Mouse (Mus musculus): ENCODE results near the gene Eif3i.

- TF ChIP-seq CTCF (IDR thresholded peaks at IDR 0.05; ENCODE audit: low read depth) (no peak), EP300 (IDR thresholded peaks at IDR 0.05; ENCODE audit: low read depth) (no peak)
Measured at GRCm38 (mm10) chr4:129617121-129617641, 16.7 kb upstream of the Eif3i start.

All from liver, embryonic 14.5 days (tissue).